Mouse (Mus musculus): ENCODE results near the gene Gpsm2. TPM values are rescaled to one million over a fixed set of nuclear protein-coding genes. Genes with fewer than 3 reads are reported as not detected.
A peak's percentile ranks its signal among the peaks of the same experiment; 100 is the strongest.
"Not testable (repeated sequence)": the region's sequence is repeated elsewhere in the genome, so short reads cannot be mapped to it uniquely, and the experiment has no call there.

Gene Gpsm2
- polyA plus RNA-seq, 1 experiment from 2014 or later: 103 TPM

- H3K4me2 ChIP-seq: no peak overlapping the region
Measured at GRCm38 (mm10) chr3:108689979-108690378, 32.1 kb downstream of the Gpsm2 start.

GRCm38 (mm10) chr3:108689446-108689845, 32.7 kb downstream of the Gpsm2 start:
- Histone ChIP-seq H3K36me3 (peaks cover 45% of the 10 kb centered on the region), H3K9ac (no peak overlapping the region), H3K27me3 (no peaks in the 10 kb centered on the region), H3K27ac (peak overlapping the region; percentile 80), H3K4me1 (peaks cover 21% of the 10 kb centered on the region), H3K4me2 (no peak overlapping the region), H3K4me3 (no peak overlapping the region), H3K9me3 (no peaks in the 10 kb centered on the region)
- 33% methylated on average over 8 of the region's 8 CpGs for WGBS
- peak; percentile 71 for ATAC-seq (ENCODE audit: insufficient number of reproducible peaks, low FRiP score, low TSS enrichment, low read depth)

More at GRCm38 (mm10) chr3:108689979-108690378, 32.1 kb downstream of the Gpsm2 start:
- Histone ChIP-seq H3K4me1 (peaks cover 21% of the 10 kb centered on the region), H3K36me3 (peaks cover 48% of the 10 kb centered on the region), H3K4me3 (no peak overlapping the region), H3K27ac (peak overlapping the region; percentile 80), H3K27me3 (no peaks in the 10 kb centered on the region), H3K9me3 (no peaks in the 10 kb centered on the region), H3K9ac (no peak overlapping the region)
- 25% methylated on average over 4 of the region's 4 CpGs for WGBS
- peak; percentile 61; the same call in 1 of the 2 replicates for ATAC-seq (ENCODE audit: insufficient number of reproducible peaks, low FRiP score, low TSS enrichment, low read depth)

- H3K4me1 ChIP-seq: peaks cover 21% of the 10 kb centered on the region
- no peaks in the 10 kb centered on the region for H3K27me3 ChIP-seq
- H3K9me3 ChIP-seq: no peaks in the 10 kb centered on the region
- no peak overlapping the region for H3K4me2 ChIP-seq
- H3K9ac ChIP-seq: no peak overlapping the region
- H3K4me3 ChIP-seq: no peak overlapping the region
- WGBS: 44% methylated on average over 6 of the region's 6 CpGs
- peaks cover 45% of the 10 kb centered on the region for H3K36me3 ChIP-seq
- ATAC-seq (ENCODE audit: insufficient number of reproducible peaks, low FRiP score, low TSS enrichment, low read depth): peak; percentile 46
- H3K27ac ChIP-seq: peak overlapping the region; percentile 80
Measured at GRCm38 (mm10) chr3:108689015-108689441, 33.1 kb downstream of the Gpsm2 start.

- Histone ChIP-seq H3K4me1 (peaks cover 18% of the 10 kb centered on the region), H3K27me3 (no peaks in the 10 kb centered on the region), H3K4me3 (no peak overlapping the region), H3K4me2 (no peak overlapping the region), H3K36me3 (peaks cover 68% of the 10 kb centered on the region), H3K9ac (no peak overlapping the region), H3K27ac (no peak overlapping the region), H3K9me3 (no peaks in the 10 kb centered on the region)
- no peak for ATAC-seq (ENCODE audit: insufficient number of reproducible peaks, low FRiP score, low TSS enrichment, low read depth)
- 95% methylated on average over 7 of the region's 7 CpGs for WGBS
Measured at GRCm38 (mm10) chr3:108685701-108686100, 36.4 kb downstream of the Gpsm2 start.

GRCm38 (mm10) chr3:108683597-108683996, 38.5 kb downstream of the Gpsm2 start:
- H3K27ac ChIP-seq; H3K4me1 ChIP-seq; H3K4me3 ChIP-seq; ATAC-seq (ENCODE audit: insufficient number of reproducible peaks, low FRiP score, low TSS enrichment, low read depth); H3K4me2 ChIP-seq; H3K27me3 ChIP-seq; H3K9ac ChIP-seq; H3K9me3 ChIP-seq: not testable (repeated sequence)
- 89% methylated on average over 5 of the region's 5 CpGs for WGBS
- peaks cover 81% of the 10 kb centered on the region for H3K36me3 ChIP-seq

GRCm38 (mm10) chr3:108681004-108681403, 41.1 kb downstream of the Gpsm2 start:
- H3K9ac ChIP-seq: no peak overlapping the region
- no peak overlapping the region for H3K27ac ChIP-seq
- no peak overlapping the region for H3K4me2 ChIP-seq
- H3K9me3 ChIP-seq: no peaks in the 10 kb centered on the region
- no peak overlapping the region for H3K4me3 ChIP-seq
- no peak for ATAC-seq (ENCODE audit: insufficient number of reproducible peaks, low FRiP score, low TSS enrichment, low read depth)
- no peaks in the 10 kb centered on the region for H3K4me1 ChIP-seq
- peaks cover 83% of the 10 kb centered on the region for H3K36me3 ChIP-seq
- WGBS: 78% methylated on average over 4 of the region's 4 CpGs
- no peaks in the 10 kb centered on the region for H3K27me3 ChIP-seq

GRCm38 (mm10) chr3:108676616-108677015, 45.5 kb downstream of the Gpsm2 start:
- Histone ChIP-seq H3K9ac (no peak overlapping the region), H3K27ac (no peak overlapping the region)
- no peak for ATAC-seq (ENCODE audit: insufficient number of reproducible peaks, low FRiP score, low TSS enrichment, low read depth)

GRCm38 (mm10) chr3:108660941-108661340, 61.2 kb downstream of the Gpsm2 start:
- H3K27ac ChIP-seq: no peak overlapping the region
- H3K36me3 ChIP-seq: peaks cover 56% of the 10 kb centered on the region
- no peak for ATAC-seq (ENCODE audit: insufficient number of reproducible peaks, low FRiP score, low TSS enrichment, low read depth)
- no peak overlapping the region for H3K4me3 ChIP-seq
- no peaks in the 10 kb centered on the region; the same call in 1 of the 2 replicates for H3K4me1 ChIP-seq
- 81% methylated on average over 1 of the region's 1 CpGs for WGBS
- H3K27me3 ChIP-seq: no peaks in the 10 kb centered on the region
- no peak overlapping the region for H3K4me2 ChIP-seq
- H3K9ac ChIP-seq: no peak overlapping the region
- no peaks in the 10 kb centered on the region for H3K9me3 ChIP-seq

More at GRCm38 (mm10) chr3:108676616-108677015, 45.5 kb downstream of the Gpsm2 start:
- WGBS: 77% methylated on average over 4 of the region's 4 CpGs
- Histone ChIP-seq H3K4me2 (no peak overlapping the region), H3K9me3 (no peaks in the 10 kb centered on the region), H3K27me3 (no peaks in the 10 kb centered on the region), H3K4me1 (no peaks in the 10 kb centered on the region), H3K4me3 (no peak overlapping the region), H3K36me3 (peaks cover 80% of the 10 kb centered on the region)

- H3K9me3 ChIP-seq: no peaks in the 10 kb centered on the region
- H3K4me1 ChIP-seq: peaks cover 4% of the 10 kb centered on the region
- H3K4me3 ChIP-seq: no peak overlapping the region
- H3K36me3 ChIP-seq: peaks cover 40% of the 10 kb centered on the region
- no peak overlapping the region for H3K27ac ChIP-seq
- ATAC-seq (ENCODE audit: insufficient number of reproducible peaks, low FRiP score, low TSS enrichment, low read depth): no peak
- H3K9ac ChIP-seq: no peak overlapping the region
- H3K4me2 ChIP-seq: no peak overlapping the region
- H3K27me3 ChIP-seq: no peaks in the 10 kb centered on the region
- WGBS: 97% methylated on average over 9 of the region's 9 CpGs
Measured at GRCm38 (mm10) chr3:108658612-108659011, 63.5 kb downstream of the Gpsm2 start.

- no peak overlapping the region for H3K9ac ChIP-seq
Measured at GRCm38 (mm10) chr3:108655486-108655885, 66.6 kb downstream of the Gpsm2 start.

GRCm38 (mm10) chr3:108654566-108654965, 67.5 kb downstream of the Gpsm2 start:
- H3K9ac ChIP-seq: peak overlapping the region; percentile 88; the same call in 1 of the 2 replicates

More at GRCm38 (mm10) chr3:108655486-108655885, 66.6 kb downstream of the Gpsm2 start:
- 88% methylated on average over 7 of the region's 7 CpGs for WGBS
- Histone ChIP-seq H3K4me1 (peaks cover 4% of the 10 kb centered on the region), H3K36me3 (peaks cover 19% of the 10 kb centered on the region), H3K27me3 (no peaks in the 10 kb centered on the region), H3K4me3 (no peak overlapping the region), H3K4me2 (no peak overlapping the region), H3K27ac (no peak overlapping the region), H3K9me3 (no peaks in the 10 kb centered on the region)
- no peak for ATAC-seq (ENCODE audit: insufficient number of reproducible peaks, low FRiP score, low TSS enrichment, low read depth)

GRCm38 (mm10) chr3:108653710-108654379, 68.3 kb downstream of the Gpsm2 start, which contains the start of gene Clcc1:
Gene Clcc1, plus strand, starts transcription at chr3:108653913.
- Histone ChIP-seq H3K9me3 (no peaks in the 10 kb centered on the region; the same call in 1 of the 2 replicates), H3K27me3 (no peaks in the 10 kb centered on the region), H3K4me3 (peak within 1 kb of the TSS; percentile 86), H3K27ac (peak within 1 kb of the TSS; percentile 92), H3K36me3 (peaks cover 9% of the 10 kb centered on the region), H3K9ac (peak within 1 kb of the TSS; percentile 88), H3K4me2 (peak within 1 kb of the TSS; percentile 54), H3K4me1 (peaks cover 4% of the 10 kb centered on the region)
- ATAC-seq (ENCODE audit: insufficient number of reproducible peaks, low FRiP score, low TSS enrichment, low read depth): peak; percentile 94
- WGBS: under 1% methylated on average over 55 of the region's 57 CpGs

More at GRCm38 (mm10) chr3:108654566-108654965, 67.5 kb downstream of the Gpsm2 start:
- H3K9me3 ChIP-seq: no peaks in the 10 kb centered on the region; the same call in 1 of the 2 replicates
- H3K4me1 ChIP-seq: peaks cover 4% of the 10 kb centered on the region
- ATAC-seq (ENCODE audit: insufficient number of reproducible peaks, low FRiP score, low TSS enrichment, low read depth): no peak
- H3K36me3 ChIP-seq: peaks cover 11% of the 10 kb centered on the region
- peak overlapping the region; percentile 86 for H3K4me3 ChIP-seq
- peak overlapping the region; percentile 54 for H3K4me2 ChIP-seq
- no peaks in the 10 kb centered on the region for H3K27me3 ChIP-seq
- H3K27ac ChIP-seq: no peak overlapping the region; the same call in 1 of the 2 replicates
- WGBS: 23% methylated on average over 14 of the region's 14 CpGs
